Mouse (Mus musculus): ENCODE results near the gene Grik1.

- TF ChIP-seq POLR2A (IDR thresholded peaks at IDR 0.05; ENCODE audit: low read depth, low read length) (no peak), CTCF (IDR thresholded peaks at IDR 0.05; ENCODE audit: borderline replicate concordance, insufficient read depth, low read length) (no peak)
Measured at GRCm38 (mm10) chr16:88290132-88290772, at the start of gene Grik1.
